Mouse (Mus musculus) ES-Bruce4 (cell line): ENCODE results near the gene Bahcc1. TPM values are rescaled to one million over a fixed set of nuclear protein-coding genes. Genes with fewer than 3 reads are reported as not detected.

Experiments
- H3K27ac ChIP-seq: 2 replicates; pipeline ENCODE4 v1.5.1; 2012; ENCODE audit warnings: low read length, inconsistent platforms; ENCODE audit not compliant: insufficient read depth
- H3K27me3 ChIP-seq: 2 replicates; pipeline ENCODE4 v1.6.1; 2012; ENCODE audit warnings: mild to moderate bottlenecking, low read length, inconsistent platforms; ENCODE audit not compliant: control insufficient read depth, poor library complexity, insufficient read depth, severe bottlenecking
- H3K36me3 ChIP-seq: 2 replicates; pipeline ENCODE4 v1.6.1; 2012; ENCODE audit warnings: inconsistent platforms, mild to moderate bottlenecking, low read length, moderate library complexity; ENCODE audit not compliant: control insufficient read depth, poor library complexity, insufficient read depth, severe bottlenecking
- H3K4me1 ChIP-seq: one replicate; pipeline ENCODE4 v1.8.1; 2011; ENCODE audit warnings: low read length; ENCODE audit not compliant: control insufficient read depth, insufficient read depth
- H3K4me3 ChIP-seq: 2 replicates; pipeline ENCODE4 v1.5.1; 2011; ENCODE audit warnings: low read depth, mild to moderate bottlenecking, low read length
- H3K9ac ChIP-seq: 2 replicates; pipeline ENCODE4 v1.6.1; 2012; ENCODE audit warnings: low read depth, mild to moderate bottlenecking, inconsistent platforms; ENCODE audit not compliant: poor library complexity, severe bottlenecking
- H3K9me3 ChIP-seq: replicated peaks from 2 replicates; pipeline ENCODE4 v1.6.1; 2012; ENCODE audit warnings: mild to moderate bottlenecking, low read length, inconsistent platforms; ENCODE audit not compliant: control insufficient read depth, poor library complexity, insufficient read depth, severe bottlenecking
- CTCF ChIP-seq: IDR thresholded peaks from one replicate; pipeline ENCODE4 v1.8.1; 2011; ENCODE audit warnings: low read depth, low read length
- EP300 ChIP-seq: IDR thresholded peaks from 2 replicates; pipeline ENCODE4 v1.6.1; 2011; ENCODE audit warnings: low read depth, low read length; ENCODE audit not compliant: insufficient read depth
- POLR2A ChIP-seq: IDR thresholded peaks from one replicate; pipeline ENCODE4 v1.8.1; 2011; ENCODE audit warnings: low read length; ENCODE audit not compliant: insufficient read depth
- polyA plus RNA-seq: library from polyadenylated mRNA; stranded (reverse); fragments of >200 nt; gene quantifications from 2 replicates; pipeline ENCODE4 v1.2.4, GENCODE M21; 2011; ENCODE audit warnings: low read depth; ENCODE audit not compliant: missing spikeins, insufficient read depth, insufficient read length

The Bahcc1 gene
- polyA plus RNA-seq, 1 experiment = 21.6 TPM

GRCm38 (mm10) chr11:120236438-120237165, 3.9 kb downstream of the Bahcc1 start:
- Histone ChIP-seq H3K27me3 (peaks cover 16% of the 10 kb centered on the region), H3K9ac (peak overlapping the region; percentile 75), H3K36me3 (no peaks in the 10 kb centered on the region), H3K9me3 (no peaks in the 10 kb centered on the region), H3K4me3 (peak overlapping the region; percentile 54), H3K4me1 (peaks cover 5% of the 10 kb centered on the region), H3K27ac (no peak overlapping the region)
- TF ChIP-seq CTCF (no peak), EP300 (no peak), POLR2A (no peak)

- H3K4me1 ChIP-seq = peaks cover 6% of the 10 kb centered on the region
- H3K27me3 ChIP-seq = peaks cover 16% of the 10 kb centered on the region
- no peak for TF ChIP-seq EP300
- no peak for TF ChIP-seq CTCF
- TF ChIP-seq POLR2A = no peak
- H3K4me3 ChIP-seq = peak overlapping the region; percentile 54
- H3K9me3 ChIP-seq = no peaks in the 10 kb centered on the region
- H3K9ac ChIP-seq = peak overlapping the region; percentile 75
- no peak overlapping the region for H3K27ac ChIP-seq
- H3K36me3 ChIP-seq = no peaks in the 10 kb centered on the region
Observed at GRCm38 (mm10) chr11:120237166-120238131, 4.7 kb downstream of the Bahcc1 start.

GRCm38 (mm10) chr11:120238306-120238705, 5.6 kb downstream of the Bahcc1 start:
- H3K4me1 ChIP-seq = peaks cover 9% of the 10 kb centered on the region
- no peak overlapping the region for H3K4me3 ChIP-seq
- H3K27ac ChIP-seq = peak overlapping the region; percentile 17

GRCm38 (mm10) chr11:120238751-120239359, 6.1 kb downstream of the Bahcc1 start:
- no peak for TF ChIP-seq CTCF
- no peak for TF ChIP-seq EP300
- no peak for TF ChIP-seq POLR2A
- Histone ChIP-seq H3K4me3 (no peak overlapping the region), H3K36me3 (no peaks in the 10 kb centered on the region), H3K9me3 (no peaks in the 10 kb centered on the region), H3K9ac (peak overlapping the region; percentile 24; the same call in 1 of the 2 replicates), H3K27me3 (peaks cover 14% of the 10 kb centered on the region), H3K4me1 (peaks cover 9% of the 10 kb centered on the region), H3K27ac (peak overlapping the region; percentile 92)

More at GRCm38 (mm10) chr11:120238306-120238705, 5.6 kb downstream of the Bahcc1 start:
- no peak for TF ChIP-seq EP300
- no peak for TF ChIP-seq POLR2A
- no peak for TF ChIP-seq CTCF
- Histone ChIP-seq H3K27me3 (peaks cover 16% of the 10 kb centered on the region), H3K9me3 (no peaks in the 10 kb centered on the region), H3K36me3 (no peaks in the 10 kb centered on the region), H3K9ac (peak overlapping the region; percentile 75; the same call in 1 of the 2 replicates)

- Histone ChIP-seq H3K27ac (peak overlapping the region; percentile 92), H3K9me3 (no peaks in the 10 kb centered on the region), H3K4me3 (0 out of 2 replicates have a peak overlapping the region, but pooled peaks have one; percentile 5), H3K4me1 (peaks cover 9% of the 10 kb centered on the region), H3K9ac (peak overlapping the region; percentile 31), H3K36me3 (no peaks in the 10 kb centered on the region), H3K27me3 (peaks cover 14% of the 10 kb centered on the region)
- TF ChIP-seq POLR2A (no peak), EP300 (peak; percentile 47; the same call in 1 of the 2 replicates)
Observed at GRCm38 (mm10) chr11:120239581-120239991, 6.8 kb downstream of the Bahcc1 start.
